ENCODE assay signal across 12 mouse cellular contexts in genomic region chr9:88371201-88371600, GRCm38 (mm10).
"Had no signal": no experiment of that assay in that cellular context is flagged by ENCODE, and none has a peak within 500 bp of the region (broad histone marks: within the 10 kb centered on the region; RNA-seq: fewer than 3 reads in every experiment).

No protein-coding gene starts in this region.

- DNase-seq: lung, adult 18-20 months; lung, embryonic 14.5 days; lung, postnatal 10 days; lung, postnatal 4 days; midbrain, embryonic 14.5 days; retina, postnatal 1 day; right cerebral cortex, adult 18-20 months; right cerebral cortex, postnatal 25 days; right cerebral cortex, postnatal 4 days; thymus, adult 18-20 months; thymus, postnatal 14 days; thymus, postnatal 36 days had no signal
